In genomic region chr3:55434276-55434675, GRCm38 (mm10) we compare ENCODE assay signal across 26 mouse cellular contexts. TPM values are rescaled to one million over a fixed set of nuclear protein-coding genes. Genes with fewer than 3 reads are reported as not detected.
DNase-seq lines count a peak whose midpoint lies in the region; ATAC-seq lines count a peak whose summit lies in the region.
"Had no signal": no experiment of that assay in that cellular context is flagged by ENCODE, and none has a peak within 500 bp of the region (broad histone marks: within the 10 kb centered on the region; RNA-seq: fewer than 3 reads in every experiment).

No protein-coding gene starts in this region.

- 48% methylated on average over 1 of the region's 1 CpGs for WGBS in hindbrain, embryonic 15.5 days
- WGBS in hindbrain, embryonic 12.5 days: 69% methylated on average over 1 of the region's 1 CpGs
- 91% methylated on average over 1 of the region's 1 CpGs for WGBS in forebrain, embryonic 11.5 days

- no peak overlapping the region for H3K4me2 ChIP-seq in hindbrain, embryonic 15.5 days
- no peak overlapping the region for H3K4me2 ChIP-seq in hindbrain, embryonic 12.5 days (replicated peaks)
- H3K4me2 ChIP-seq in forebrain, embryonic 11.5 days (ENCODE audit: low read depth, low read length, severe bottlenecking): no peak overlapping the region
- H3K4me2 ChIP-seq: forebrain, embryonic 12.5 days; kidney, embryonic 15.5 days; limb, embryonic 12.5 days; liver, embryonic 12.5 days; lung, embryonic 14.5 days had no signal

- H3K36me3 ChIP-seq in hindbrain, embryonic 15.5 days: no peaks in the 10 kb centered on the region
- H3K36me3 ChIP-seq in hindbrain, embryonic 12.5 days: no peaks in the 10 kb centered on the region
- H3K36me3 ChIP-seq in forebrain, embryonic 11.5 days (ENCODE audit: control insufficient read depth, insufficient read depth, low read length): no peaks in the 10 kb centered on the region
- H3K36me3 ChIP-seq: forebrain, embryonic 12.5 days; hindbrain, embryonic 10.5 days; kidney, embryonic 15.5 days; limb, embryonic 12.5 days; liver, embryonic 12.5 days had no signal

- no peaks in the 10 kb centered on the region for H3K9me3 ChIP-seq in hindbrain, embryonic 15.5 days
- no peaks in the 10 kb centered on the region for H3K9me3 ChIP-seq in hindbrain, embryonic 12.5 days (replicated peaks)
- no peaks in the 10 kb centered on the region for H3K9me3 ChIP-seq in forebrain, embryonic 11.5 days (ENCODE audit: control insufficient read depth, low read length)
- H3K9me3 ChIP-seq: forebrain, embryonic 12.5 days; hindbrain, embryonic 10.5 days; kidney, embryonic 15.5 days; limb, embryonic 12.5 days had no signal

- H3K9ac ChIP-seq in hindbrain, embryonic 15.5 days: no peak overlapping the region
- H3K9ac ChIP-seq in hindbrain, embryonic 12.5 days: no peak overlapping the region
- H3K9ac ChIP-seq in forebrain, embryonic 11.5 days (ENCODE audit: low read length): no peak overlapping the region
- H3K9ac ChIP-seq: forebrain, embryonic 12.5 days; kidney, embryonic 15.5 days; limb, embryonic 12.5 days; liver, embryonic 12.5 days; lung, embryonic 14.5 days had no signal

- H3K27me3 ChIP-seq in hindbrain, embryonic 15.5 days: no peaks in the 10 kb centered on the region
- no peaks in the 10 kb centered on the region for H3K27me3 ChIP-seq in hindbrain, embryonic 12.5 days
- H3K27me3 ChIP-seq in forebrain, embryonic 11.5 days (ENCODE audit: control insufficient read depth, insufficient read depth, low read length): no peaks in the 10 kb centered on the region
- H3K27me3 ChIP-seq: forebrain, embryonic 12.5 days; kidney, embryonic 15.5 days; limb, embryonic 12.5 days; liver, embryonic 12.5 days had no signal

- no peak for ATAC-seq in hindbrain, embryonic 15.5 days (ENCODE audit: low FRiP score, low read depth)
- no peak for ATAC-seq in hindbrain, embryonic 12.5 days (ENCODE audit: low FRiP score)
- ATAC-seq in forebrain, embryonic 11.5 days (replicated peaks; ENCODE audit: low FRiP score): no peak
- ATAC-seq: intestine, postnatal 0 days; liver, embryonic 12.5 days had no signal

- DNase-seq in 3T3-L1 (ENCODE audit: low read depth, low spot score) (peak; percentile 29), MN1 (ENCODE audit: low spot score) (peak; percentile 53)
- DNase-seq in mesoderm, embryonic 11.5 days (ENCODE audit: low read depth, low spot score): peak; percentile 56
- no peak for DNase-seq in urinary bladder, postnatal 10 days (ENCODE audit: low spot score)
- DNase-seq in forebrain, embryonic 11.5 days (ENCODE audit: low spot score): no peak
- DNase-seq: adrenal gland, postnatal 36 days; cerebellum, adult 8-10 months; gastrocnemius, postnatal 10 days; heart, adult 2 months; kidney, postnatal 4 days; lung, embryonic 14.5 days; lung, postnatal 36 days; right cerebral cortex, postnatal 4 days had no signal

- H3K27ac ChIP-seq in hindbrain, embryonic 15.5 days (replicated peaks): peak overlapping the region; percentile 29; the same call in 1 of the 2 replicates
- H3K27ac ChIP-seq in hindbrain, embryonic 12.5 days: no peak overlapping the region
- H3K27ac ChIP-seq in forebrain, embryonic 11.5 days (ENCODE audit: low read depth, low read length): no peak overlapping the region
- H3K27ac ChIP-seq: forebrain, embryonic 12.5 days; heart, adult 2 months; hindbrain, embryonic 10.5 days; kidney, embryonic 15.5 days; limb, embryonic 12.5 days; liver, embryonic 12.5 days had no signal

- no peak overlapping the region for H3K4me3 ChIP-seq in hindbrain, embryonic 15.5 days
- H3K4me3 ChIP-seq in hindbrain, embryonic 12.5 days: no peak overlapping the region
- no peak overlapping the region for H3K4me3 ChIP-seq in forebrain, embryonic 11.5 days (ENCODE audit: low read depth, low read length)
- H3K4me3 ChIP-seq: forebrain, embryonic 12.5 days; heart, adult 2 months; hindbrain, embryonic 10.5 days; kidney, embryonic 15.5 days; limb, embryonic 12.5 days; liver, embryonic 12.5 days had no signal

- H3K4me1 ChIP-seq in hindbrain, embryonic 15.5 days (replicated peaks): peaks cover 16% of the 10 kb centered on the region; the same call in 1 of the 2 replicates
- H3K4me1 ChIP-seq in hindbrain, embryonic 12.5 days: no peaks in the 10 kb centered on the region
- no peaks in the 10 kb centered on the region for H3K4me1 ChIP-seq in forebrain, embryonic 11.5 days (replicated peaks; ENCODE audit: control insufficient read depth, insufficient read depth, low read length)
- H3K4me1 ChIP-seq: forebrain, embryonic 12.5 days; hindbrain, embryonic 10.5 days; kidney, embryonic 15.5 days; liver, embryonic 12.5 days had no signal

RNA-seq across cellular contexts. Expression of gene Gm21954, which starts 37.7 kb away (rescaled TPM):
- polyA plus RNA-seq in hindbrain, embryonic 15.5 days (2015; fragmentation: Nextera tagmentation; extraction: Ambion mirVana): not detected in 2 replicates
- not detected in 2 replicates for polyA plus RNA-seq in hindbrain, embryonic 12.5 days (2016; fragmentation: Nextera tagmentation; extraction: Ambion mirVana)
- polyA plus RNA-seq in forebrain, embryonic 11.5 days (2014; fragmentation: Nextera tagmentation; extraction: Ambion mirVana): not detected in 2 replicates
- polyA plus RNA-seq: forebrain, embryonic 12.5 days; frontal cortex, adult 2 months; heart, adult 2 months; heart, embryonic 16.5 days; hindbrain, embryonic 10.5 days; intestine, postnatal 0 days; kidney, embryonic 15.5 days; limb, embryonic 12.5 days; liver, embryonic 12.5 days; lung, embryonic 14.5 days; stomach, embryonic 16.5 days; thymus, postnatal 0 days; urinary bladder, adult 2 months had no signal

Comparison
In these comparisons a context has a peak if more than half of its experiments do, and no peak if none do; other contexts are left out.
1. DNase-seq: peak in 3T3-L1 (single experiment), MN1 (single experiment) and mesoderm, embryonic 11.5 days (single experiment); none in urinary bladder, postnatal 10 days (single experiment) and forebrain, embryonic 11.5 days (single experiment).